Mouse (Mus musculus) E14TG2a.4 (cell line): ENCODE data around the gene Hspa12b.

ENCODE experiments used
- H3K27me3 ChIP-seq: 2 replicates; pipeline ENCODE4 v1.6.1; 2014; ENCODE audit warnings: low read length, control low read depth; ENCODE audit not compliant: insufficient read depth
- H3K36me3 ChIP-seq: 2 replicates; pipeline ENCODE4 v1.6.1; 2014; ENCODE audit warnings: low read length, control low read depth; ENCODE audit not compliant: insufficient read depth
- H3K4me1 ChIP-seq: replicated peaks from 2 replicates; pipeline ENCODE4 v1.6.1; 2014; ENCODE audit warnings: low read depth, low read length, control low read depth
- H3K4me3 ChIP-seq: replicated peaks from 2 replicates; pipeline ENCODE4 v1.5.1; 2014; ENCODE audit warnings: mild to moderate bottlenecking, low read length
- H3K9me3 ChIP-seq: 2 replicates; pipeline ENCODE4 v1.6.1; 2014; ENCODE audit warnings: low read length, control low read depth
- CTCF ChIP-seq: conservative IDR thresholded peaks from 2 replicates; pipeline ENCODE4 v1.5.1; 2014; ENCODE audit warnings: low read length
- NANOG ChIP-seq: IDR thresholded peaks from 2 replicates; pipeline ENCODE4 v1.6.1; 2014; ENCODE audit warnings: borderline replicate concordance, low read length, mixed read lengths
- POU5F1 ChIP-seq: IDR thresholded peaks from 2 replicates; pipeline ENCODE4 v1.6.1; 2014; ENCODE audit warnings: low read length, borderline replicate concordance

Gene Hspa12b

GRCm38 (mm10) chr2:131134381-131134780 is 7.3 kb downstream of the Hspa12b start:
- H3K27me3 ChIP-seq: peaks cover 2% of the 10 kb centered on the region; the same call in 1 of the 2 replicates
- TF ChIP-seq NANOG (no peak), CTCF (no peak), POU5F1 (no peak)
- H3K4me3 ChIP-seq: peak overlapping the region; percentile 45
- no peaks in the 10 kb centered on the region for H3K36me3 ChIP-seq
- H3K4me1 ChIP-seq: peaks cover 33% of the 10 kb centered on the region
- no peaks in the 10 kb centered on the region for H3K9me3 ChIP-seq

- H3K4me3 ChIP-seq: peak overlapping the region; percentile 45
- H3K4me1 ChIP-seq: peaks cover 34% of the 10 kb centered on the region
- no peaks in the 10 kb centered on the region for H3K36me3 ChIP-seq
- H3K27me3 ChIP-seq: no peaks in the 10 kb centered on the region; the same call in 1 of the 2 replicates
- no peaks in the 10 kb centered on the region for H3K9me3 ChIP-seq
- TF ChIP-seq CTCF (no peak), NANOG (no peak), POU5F1 (no peak)
These were observed 7.8 kb downstream of the Hspa12b start for GRCm38 (mm10) chr2:131134826-131135400.

GRCm38 (mm10) chr2:131135521-131136139 is 8.6 kb downstream of the Hspa12b start:
- Histone ChIP-seq H3K9me3 (no peaks in the 10 kb centered on the region), H3K36me3 (no peaks in the 10 kb centered on the region), H3K4me3 (no peak overlapping the region; the same call in 1 of the 2 replicates), H3K27me3 (no peaks in the 10 kb centered on the region; the same call in 1 of the 2 replicates), H3K4me1 (peaks cover 38% of the 10 kb centered on the region)
- TF ChIP-seq POU5F1: no peak
- no peak for TF ChIP-seq CTCF
- no peak for TF ChIP-seq NANOG

GRCm38 (mm10) chr2:131138296-131138695 is 11.2 kb downstream of the Hspa12b start:
- Histone ChIP-seq H3K4me3 (no peak overlapping the region), H3K9me3 (no peaks in the 10 kb centered on the region), H3K4me1 (peaks cover 55% of the 10 kb centered on the region), H3K36me3 (peaks cover 2% of the 10 kb centered on the region), H3K27me3 (peaks cover 25% of the 10 kb centered on the region)
- TF ChIP-seq POU5F1 (no peak), CTCF (no peak), NANOG (no peak)

GRCm38 (mm10) chr2:131138760-131139159 is 11.7 kb downstream of the Hspa12b start:
- Histone ChIP-seq H3K27me3 (peaks cover 29% of the 10 kb centered on the region), H3K36me3 (peaks cover 6% of the 10 kb centered on the region), H3K4me3 (no peak overlapping the region), H3K9me3 (no peaks in the 10 kb centered on the region), H3K4me1 (peaks cover 59% of the 10 kb centered on the region)
- TF ChIP-seq NANOG (no peak), CTCF (no peak), POU5F1 (no peak)

- Histone ChIP-seq H3K4me1 (peaks cover 55% of the 10 kb centered on the region), H3K4me3 (no peak overlapping the region), H3K36me3 (peaks cover 7% of the 10 kb centered on the region), H3K27me3 (peaks cover 32% of the 10 kb centered on the region), H3K9me3 (no peaks in the 10 kb centered on the region)
- TF ChIP-seq CTCF: no peak
- TF ChIP-seq NANOG: no peak
- TF ChIP-seq POU5F1: no peak
These were observed 12.2 kb downstream of the Hspa12b start for GRCm38 (mm10) chr2:131139287-131139686.

GRCm38 (mm10) chr2:131139886-131140532 is 12.9 kb downstream of the Hspa12b start:
- peaks cover 55% of the 10 kb centered on the region for H3K4me1 ChIP-seq
- TF ChIP-seq CTCF (no peak), POU5F1 (no peak), NANOG (no peak)
- no peaks in the 10 kb centered on the region for H3K9me3 ChIP-seq
- H3K36me3 ChIP-seq: peaks cover 10% of the 10 kb centered on the region
- peaks cover 37% of the 10 kb centered on the region for H3K27me3 ChIP-seq
- no peak overlapping the region for H3K4me3 ChIP-seq

- Histone ChIP-seq H3K9me3 (no peaks in the 10 kb centered on the region), H3K36me3 (peaks cover 13% of the 10 kb centered on the region), H3K27me3 (peaks cover 37% of the 10 kb centered on the region), H3K4me1 (peaks cover 55% of the 10 kb centered on the region), H3K4me3 (no peak overlapping the region)
- TF ChIP-seq POU5F1: no peak
- no peak for TF ChIP-seq CTCF
- no peak for TF ChIP-seq NANOG
These were observed 13.4 kb downstream of the Hspa12b start for GRCm38 (mm10) chr2:131140533-131140905.
